ENCODE assay signal across 24 mouse cellular contexts in genomic region chr11:83221328-83221877, GRCm38 (mm10). TPM values are rescaled to one million over a fixed set of nuclear protein-coding genes. Genes with fewer than 3 reads are reported as not detected.
"Had no signal": no experiment of that assay in that cellular context is flagged by ENCODE, and none has a peak within 500 bp of the region (broad histone marks: within the 10 kb centered on the region; RNA-seq: fewer than 3 reads in every experiment).

No protein-coding gene starts in this region.

- H3K4me2 ChIP-seq: lung, embryonic 15.5 days; midbrain, embryonic 11.5 days; midbrain, embryonic 13.5 days; midbrain, embryonic 15.5 days; neural tube, embryonic 13.5 days; neural tube, embryonic 15.5 days had no signal

- DNase-seq: liver, postnatal 0 days; lung, adult 2 months; lung, postnatal 14 days; lung, postnatal 36 days; retina, postnatal 1 day; right cerebral cortex, adult 18-20 months; right cerebral cortex, postnatal 25 days; right cerebral cortex, postnatal 4 days; spleen, adult 18-20 months; thymus, adult 18-20 months; thymus, postnatal 14 days; thymus, postnatal 36 days had no signal

- H3K4me3 ChIP-seq: lung, embryonic 15.5 days; megakaryocyte, embryonic 14.5 days; midbrain, embryonic 13.5 days; midbrain, embryonic 15.5 days; neural tube, embryonic 13.5 days; neural tube, embryonic 15.5 days had no signal

- H3K4me1 ChIP-seq: lung, embryonic 15.5 days; midbrain, embryonic 13.5 days; midbrain, embryonic 15.5 days; neural tube, embryonic 13.5 days; neural tube, embryonic 15.5 days had no signal

- H3K27me3 ChIP-seq: lung, embryonic 15.5 days; megakaryocyte, embryonic 14.5 days; midbrain, embryonic 13.5 days; midbrain, embryonic 15.5 days; neural tube, embryonic 13.5 days; neural tube, embryonic 15.5 days had no signal

- H3K36me3 ChIP-seq: lung, embryonic 15.5 days; midbrain, embryonic 13.5 days; midbrain, embryonic 15.5 days; neural tube, embryonic 13.5 days; neural tube, embryonic 15.5 days had no signal

- ATAC-seq: liver, postnatal 0 days; lung, postnatal 0 days; midbrain, embryonic 13.5 days; midbrain, embryonic 15.5 days had no signal

- H3K27ac ChIP-seq: lung, embryonic 15.5 days; macrophage; midbrain, embryonic 13.5 days; midbrain, embryonic 15.5 days; neural tube, embryonic 13.5 days; neural tube, embryonic 15.5 days had no signal

- H3K9ac ChIP-seq: liver, postnatal 0 days; lung, embryonic 15.5 days; midbrain, embryonic 13.5 days; midbrain, embryonic 15.5 days; neural tube, embryonic 13.5 days; neural tube, embryonic 15.5 days had no signal

- H3K9me3 ChIP-seq: lung, embryonic 15.5 days; megakaryocyte, embryonic 14.5 days; midbrain, embryonic 13.5 days; midbrain, embryonic 15.5 days; neural tube, embryonic 13.5 days; neural tube, embryonic 15.5 days had no signal

RNA-seq across cellular contexts. Expression of gene Slfn3, which starts 30.3 kb away (rescaled TPM):
- polyA plus RNA-seq: neural tube, embryonic 11.5 days; small intestine, adult 2 months had no signal

RNA-seq across cellular contexts. Expression of gene Slfn4, which starts 46.4 kb away (rescaled TPM):
- total RNA-seq: midbrain, postnatal 0 days had no signal
- polyA plus RNA-seq: midbrain, embryonic 11.5 days; midbrain, embryonic 13.5 days; midbrain, postnatal 0 days; neural tube, embryonic 11.5 days; neural tube, embryonic 13.5 days; neural tube, embryonic 15.5 days had no signal
